Mouse (Mus musculus): ENCODE measurements around the gene Crybg3.

Gene Crybg3

GRCm38 (mm10) chr16:59600311-59601251, at the start of gene Crybg3:
Gene Crybg3 (minus strand): TSS chr16:59600979.
- in situ Hi-C loops (cut with MboI; ENCODE audit: low pct_unique_long_range_greater_than_20kb in 1 of 2, low sequenced_read_pairs in 2 of 2, unreplicated experiment in 1 of 2) = loop anchor here (5.0 kb wide), 1 partner anchor 123 kb away; no protein-coding TSS in a partner anchor

GRCm38 (mm10) chr16:59643766-59644165, 43.0 kb upstream of the Crybg3 start:
- in situ Hi-C loops (cut with MboI; ENCODE audit: low pct_unique_long_range_greater_than_20kb in 1 of 2, low sequenced_read_pairs in 2 of 2, unreplicated experiment in 1 of 2) = no loop called here

GRCm38 (mm10) chr16:59639985-59640384, 39.2 kb upstream of the Crybg3 start:
- in situ Hi-C loops (cut with MboI; ENCODE audit: low pct_unique_long_range_greater_than_20kb in 1 of 2, low sequenced_read_pairs in 2 of 2, unreplicated experiment in 1 of 2) = no loop called here

- in situ Hi-C loops (cut with MboI; ENCODE audit: low pct_unique_long_range_greater_than_20kb in 1 of 2, low sequenced_read_pairs in 2 of 2, unreplicated experiment in 1 of 2) = no loop called here
These were observed 38.4 kb upstream of the Crybg3 start, which contains the start of gene Arl6 for GRCm38 (mm10) chr16:59639102-59639691. Gene Arl6 (minus strand): TSS chr16:59639391.

- in situ Hi-C loops (cut with MboI; ENCODE audit: low pct_unique_long_range_greater_than_20kb in 1 of 2, low sequenced_read_pairs in 2 of 2, unreplicated experiment in 1 of 2) = no loop called here
These were observed 33.8 kb upstream of the Crybg3 start for GRCm38 (mm10) chr16:59634598-59634997.

GRCm38 (mm10) chr16:59621554-59621953, 20.8 kb upstream of the Crybg3 start:
- in situ Hi-C loops (cut with MboI; ENCODE audit: low pct_unique_long_range_greater_than_20kb in 1 of 2, low sequenced_read_pairs in 2 of 2, unreplicated experiment in 1 of 2) = no loop called here

- in situ Hi-C loops (cut with MboI; ENCODE audit: low pct_unique_long_range_greater_than_20kb in 1 of 2, low sequenced_read_pairs in 2 of 2, unreplicated experiment in 1 of 2) = no loop called here
These were observed 16.4 kb upstream of the Crybg3 start for GRCm38 (mm10) chr16:59617167-59617566.

GRCm38 (mm10) chr16:59615675-59616074, 14.9 kb upstream of the Crybg3 start:
- in situ Hi-C loops (cut with MboI; ENCODE audit: low pct_unique_long_range_greater_than_20kb in 1 of 2, low sequenced_read_pairs in 2 of 2, unreplicated experiment in 1 of 2) = no loop called here

- in situ Hi-C loops (cut with MboI; ENCODE audit: low pct_unique_long_range_greater_than_20kb in 1 of 2, low sequenced_read_pairs in 2 of 2, unreplicated experiment in 1 of 2) = no loop called here
These were observed 10.0 kb upstream of the Crybg3 start for GRCm38 (mm10) chr16:59610750-59611149.

GRCm38 (mm10) chr16:59604078-59604781, 3.5 kb upstream of the Crybg3 start:
- in situ Hi-C loops (cut with MboI; ENCODE audit: low pct_unique_long_range_greater_than_20kb in 1 of 2, low sequenced_read_pairs in 2 of 2, unreplicated experiment in 1 of 2) = loop anchor here (5.0 kb wide), 1 partner anchor 127 kb away; no protein-coding TSS in a partner anchor

- in situ Hi-C loops (cut with MboI; ENCODE audit: low pct_unique_long_range_greater_than_20kb in 1 of 2, low sequenced_read_pairs in 2 of 2, unreplicated experiment in 1 of 2) = loop anchor here (5.0 kb wide), 1 partner anchor 122 kb away; no protein-coding TSS in a partner anchor
These were observed 1.1 kb downstream of the Crybg3 start for GRCm38 (mm10) chr16:59599411-59600265.

GRCm38 (mm10) chr16:59598997-59599396, 1.8 kb downstream of the Crybg3 start:
- in situ Hi-C loops (cut with MboI; ENCODE audit: low pct_unique_long_range_greater_than_20kb in 1 of 2, low sequenced_read_pairs in 2 of 2, unreplicated experiment in 1 of 2) = no loop called here

- in situ Hi-C loops (cut with MboI; ENCODE audit: low pct_unique_long_range_greater_than_20kb in 1 of 2, low sequenced_read_pairs in 2 of 2, unreplicated experiment in 1 of 2) = no loop called here
These were observed 3.5 kb downstream of the Crybg3 start for GRCm38 (mm10) chr16:59597256-59597655.

- in situ Hi-C loops (cut with MboI; ENCODE audit: low pct_unique_long_range_greater_than_20kb in 1 of 2, low sequenced_read_pairs in 2 of 2, unreplicated experiment in 1 of 2) = no loop called here
These were observed 6.1 kb downstream of the Crybg3 start for GRCm38 (mm10) chr16:59594714-59595113.

GRCm38 (mm10) chr16:59590790-59591189, 10.0 kb downstream of the Crybg3 start:
- in situ Hi-C loops (cut with MboI; ENCODE audit: low pct_unique_long_range_greater_than_20kb in 1 of 2, low sequenced_read_pairs in 2 of 2, unreplicated experiment in 1 of 2) = no loop called here

- in situ Hi-C loops (cut with MboI; ENCODE audit: low pct_unique_long_range_greater_than_20kb in 1 of 2, low sequenced_read_pairs in 2 of 2, unreplicated experiment in 1 of 2) = no loop called here
These were observed 12.3 kb downstream of the Crybg3 start for GRCm38 (mm10) chr16:59588351-59589025.

- in situ Hi-C loops (cut with MboI; ENCODE audit: low pct_unique_long_range_greater_than_20kb in 1 of 2, low sequenced_read_pairs in 2 of 2, unreplicated experiment in 1 of 2) = no loop called here
These were observed 13.0 kb downstream of the Crybg3 start for GRCm38 (mm10) chr16:59587816-59588215.

- in situ Hi-C loops (cut with MboI; ENCODE audit: low pct_unique_long_range_greater_than_20kb in 1 of 2, low sequenced_read_pairs in 2 of 2, unreplicated experiment in 1 of 2) = no loop called here
These were observed 13.9 kb downstream of the Crybg3 start for GRCm38 (mm10) chr16:59586911-59587310.

Data from mouse embryonic stem cell (cell line).